Comparison of ENCODE assay signal across 20 mouse cellular contexts in genomic region chr3:129488774-129489173, GRCm38 (mm10). TPM values are rescaled to one million over a fixed set of nuclear protein-coding genes. Genes with fewer than 3 reads are reported as not detected.
DNase-seq lines count a peak whose midpoint lies in the region; ATAC-seq and TF ChIP-seq lines count a peak whose summit lies in the region.
"Had no signal": no experiment of that assay in that cellular context is flagged by ENCODE, and none has a peak within 500 bp of the region (broad histone marks: within the 10 kb centered on the region; RNA-seq: fewer than 3 reads in every experiment).

No protein-coding gene starts in this region.

- no peaks in the 10 kb centered on the region for H3K36me3 ChIP-seq in CH12.LX (replicated peaks in 1 of 2; ENCODE audit: control insufficient read depth in 1 of 2, insufficient read depth in 1 of 2, low read length in 1 of 2)
- no peaks in the 10 kb centered on the region for H3K36me3 ChIP-seq in midbrain, embryonic 15.5 days (replicated peaks)
- H3K36me3 ChIP-seq: embryonic facial prominence, embryonic 12.5 days; forebrain, embryonic 12.5 days; heart, embryonic 13.5 days; hindbrain, embryonic 13.5 days had no signal

- no peak overlapping the region for H3K4me3 ChIP-seq in CH12.LX (replicated peaks in 1 of 3; ENCODE audit: low read depth in 2 of 3, low read length in 2 of 3, poor library complexity in 1 of 3)
- no peak overlapping the region for H3K4me3 ChIP-seq in midbrain, embryonic 15.5 days
- H3K4me3 ChIP-seq: embryonic facial prominence, embryonic 12.5 days; forebrain, embryonic 12.5 days; heart, embryonic 13.5 days; hindbrain, embryonic 13.5 days had no signal

- no peaks in the 10 kb centered on the region for H3K9me3 ChIP-seq in CH12.LX (replicated peaks; ENCODE audit: low read length)
- no peaks in the 10 kb centered on the region for H3K9me3 ChIP-seq in midbrain, embryonic 15.5 days
- H3K9me3 ChIP-seq: embryonic facial prominence, embryonic 12.5 days; forebrain, embryonic 12.5 days; heart, embryonic 13.5 days; hindbrain, embryonic 13.5 days had no signal

- WGBS in midbrain, embryonic 15.5 days: 90% methylated on average over 4 of the region's 4 CpGs

- peak overlapping the region; percentile 32; the same call in 1 of the 2 replicates for H3K4me2 ChIP-seq in CH12.LX (ENCODE audit: insufficient read depth, low read depth, poor library complexity, severe bottlenecking)
- H3K4me2 ChIP-seq in midbrain, embryonic 15.5 days: no peak overlapping the region
- H3K4me2 ChIP-seq: embryonic facial prominence, embryonic 12.5 days; forebrain, embryonic 12.5 days; heart, embryonic 13.5 days; hindbrain, embryonic 13.5 days had no signal

- H3K9ac ChIP-seq in CH12.LX (ENCODE audit: insufficient read depth, low read depth): no peak overlapping the region
- no peak overlapping the region for H3K9ac ChIP-seq in midbrain, embryonic 15.5 days
- H3K9ac ChIP-seq: embryonic facial prominence, embryonic 12.5 days; forebrain, embryonic 12.5 days; heart, embryonic 13.5 days; hindbrain, embryonic 13.5 days had no signal

- peak; percentile 52 for ATAC-seq in megakaryocyte, adult 5-6 weeks (ENCODE audit: poor library complexity, severe bottlenecking)
- no peak for ATAC-seq in midbrain, embryonic 15.5 days (replicated peaks)
- ATAC-seq: activated CD4-positive, CD25-positive, alpha-beta regulatory T cell, adult 4 months; forebrain, embryonic 16.5 days; hindbrain, postnatal 0 days; Patski had no signal

- peak; percentile 87 for TF ChIP-seq EP300 in CH12.LX (IDR thresholded peaks at IDR 0.05; ENCODE audit: low read length)

- intact Hi-C loops in heart, postnatal 10 days (cut with DNase I): no loop called here

- in situ Hi-C loops in CH12.LX (cut with MboI; ENCODE audit: low pct_ligation_motif_present, low pct_unique_long_range_greater_than_20kb, low sequenced_read_pairs): no loop called here

- TF ChIP-seq RAD21 in CH12.LX (IDR thresholded peaks at IDR 0.05; ENCODE audit: low read depth, low read length): no peak

- dilution Hi-C loops in CH12.LX (cut with MboI; ENCODE audit: extremely low pct_ligation_motif_present, extremely low pct_unique_long_range_greater_than_20kb, low sequenced_read_pairs): no loop called here

- DNase-seq in CH12.LX (ENCODE audit: extremely low read depth): peak; percentile 67
- peak; percentile 11 to 14 for DNase-seq in spleen, adult 18-20 months
- DNase-seq in urinary bladder, postnatal 4 days (ENCODE audit: low spot score in 2 of 2): no peak
- DNase-seq in heart, postnatal 10 days: no peak
- DNase-seq in frontal cortex, adult 2 months (ENCODE audit: extremely low spot score in 1 of 2, low spot score in 1 of 2): no peak
- DNase-seq: adrenal gland, postnatal 14 days; cerebellum, adult 8-10 months; cerebellum, postnatal 14 days; gastrocnemius, postnatal 25 days; heart, adult 11 months had no signal

- no peaks in the 10 kb centered on the region for H3K79me2 ChIP-seq in CH12.LX (replicated peaks; ENCODE audit: control insufficient read depth, extremely low read depth, insufficient read depth, poor library complexity, severe bottlenecking)

- no peak for TF ChIP-seq CTCF in CH12.LX (conservative IDR thresholded peaks at IDR 0.05 in 1 of 2, IDR thresholded peaks at IDR 0.05 in 1 of 2; ENCODE audit: low read depth in 2 of 2, low read length in 2 of 2)

- TF ChIP-seq POLR2A in CH12.LX (IDR thresholded peaks at IDR 0.05; ENCODE audit: low read depth, low read length): no peak

- H3K4me1 ChIP-seq in CH12.LX (ENCODE audit: control insufficient read depth in 1 of 2, insufficient read depth in 2 of 2): peaks cover 14 to 21% of the 10 kb centered on the region in 2 experiments
- H3K4me1 ChIP-seq in midbrain, embryonic 15.5 days: no peaks in the 10 kb centered on the region
- H3K4me1 ChIP-seq: embryonic facial prominence, embryonic 12.5 days; forebrain, embryonic 12.5 days; heart, embryonic 13.5 days; hindbrain, embryonic 13.5 days had no signal

- H3K27ac ChIP-seq in CH12.LX (ENCODE audit: insufficient read depth, low read depth): no peak overlapping the region
- H3K27ac ChIP-seq in midbrain, embryonic 15.5 days: no peak overlapping the region
- H3K27ac ChIP-seq: embryonic facial prominence, embryonic 12.5 days; forebrain, embryonic 12.5 days; heart, embryonic 13.5 days; hindbrain, embryonic 13.5 days; hindbrain, postnatal 0 days had no signal

- H3K27me3 ChIP-seq in CH12.LX (replicated peaks): no peaks in the 10 kb centered on the region
- H3K27me3 ChIP-seq in midbrain, embryonic 15.5 days (replicated peaks): no peaks in the 10 kb centered on the region
- H3K27me3 ChIP-seq: embryonic facial prominence, embryonic 12.5 days; forebrain, embryonic 12.5 days; heart, embryonic 13.5 days; hindbrain, embryonic 13.5 days had no signal

TF ChIP-seq in CH12.LX, 34 proteins besides CTCF, POLR2A, EP300 and RAD21:
- TF ChIP-seq HCFC1 (IDR thresholded peaks at IDR 0.05; ENCODE audit: low read depth, low read length) (no peak), NELFE (IDR thresholded peaks at IDR 0.05; ENCODE audit: low read depth, low read length) (no peak), TBP (conservative IDR thresholded peaks at IDR 0.05; ENCODE audit: low read depth, low read length) (no peak), KAT2A (IDR thresholded peaks at IDR 0.05; ENCODE audit: insufficient replicate concordance, low read length) (no peak), IRF4 (IDR thresholded peaks at IDR 0.05; ENCODE audit: low read depth, low read length) (peak; percentile 82), PAX5 (IDR thresholded peaks at IDR 0.05; ENCODE audit: low read length) (no peak), BHLHE40 (IDR thresholded peaks at IDR 0.05; ENCODE audit: low read depth, low read length) (peak; percentile 43; the same call in 1 of the 2 replicates), MYC (IDR thresholded peaks at IDR 0.05; ENCODE audit: low read depth, low read length) (0 out of 2 replicates have a peak, but pooled peaks have one; percentile 60), UBTF (IDR thresholded peaks at IDR 0.05; ENCODE audit: low read depth, low read length) (no peak), SIN3A (IDR thresholded peaks at IDR 0.05; ENCODE audit: low read length) (0 out of 2 replicates have a peak, but pooled peaks have one; percentile 42), GABPA (IDR thresholded peaks at IDR 0.05; ENCODE audit: insufficient replicate concordance, low read depth, low read length) (no peak), MAX (IDR thresholded peaks at IDR 0.05; ENCODE audit: low read length) (peak; percentile 23; the same call in 1 of the 2 replicates), TCF12 (IDR thresholded peaks at IDR 0.05; ENCODE audit: low read depth, low read length) (peak; percentile 95), CHD1 (IDR thresholded peaks at IDR 0.05; ENCODE audit: low read depth, low read length) (no peak), ZKSCAN1 (IDR thresholded peaks at IDR 0.05; ENCODE audit: borderline replicate concordance, low read depth, low read length) (no peak), ZC3H11A (IDR thresholded peaks at IDR 0.05; ENCODE audit: low read depth, low read length) (no peak), ELF1 (IDR thresholded peaks at IDR 0.05; ENCODE audit: low read depth, low read length) (no peak), JUND (conservative IDR thresholded peaks at IDR 0.05; ENCODE audit: low read depth, low read length) (no peak), JUN (IDR thresholded peaks at IDR 0.05; ENCODE audit: insufficient read depth, low read depth, low read length) (no peak), MXI1 (IDR thresholded peaks at IDR 0.05; ENCODE audit: low read depth, low read length) (no peak), MEF2A (IDR thresholded peaks at IDR 0.05; ENCODE audit: borderline replicate concordance, low read depth, low read length) (peak; percentile 34; the same call in 1 of the 2 replicates), ETS1 (conservative IDR thresholded peaks at IDR 0.05; ENCODE audit: low read depth, low read length) (peak; percentile 51), USF1 (IDR thresholded peaks at IDR 0.05; ENCODE audit: low read depth, low read length) (no peak)

RNA-seq across cellular contexts. Expression of gene Elovl6, which starts 43.4 kb away (rescaled TPM):
- total RNA-seq in CH12.LX (2012; rRNA removed) (1.7 and 2.1 TPM in 2 replicates), CH12.LX (2014; rRNA removed) (6.1 and 6.8 TPM in 2 replicates)
- polyA plus RNA-seq in CH12.LX (2012; ENCODE audit: insufficient read length, low read depth): 4.7 and 6.0 TPM in 2 replicates
- 11.8 and 13.7 TPM in 2 replicates for total RNA-seq in megakaryocyte, adult 5-6 weeks (2015)
- total RNA-seq in megakaryocyte, adult 5-6 weeks (2017): 9.5 and 10.6 TPM in 2 replicates
- 37.5 and 38.6 TPM in 2 replicates for polyA plus RNA-seq in midbrain, embryonic 15.5 days (2015; fragmentation: Nextera tagmentation; extraction: Ambion mirVana)
- 1 to 10 TPM; 3.3 to 8.1 TPM for total RNA-seq in heart, postnatal 10 days (2021)
- 27.4 and 28.1 TPM in 2 replicates for polyA plus RNA-seq in frontal cortex, adult 2 months (2012; rRNA removed)

Comparison
In these comparisons a context has a peak if more than half of its experiments do, and no peak if none do; other contexts are left out.
1. DNase-seq: peak in CH12.LX (single experiment) and spleen, adult 18-20 months (2 of 2); none in urinary bladder, postnatal 4 days (0 of 2), heart, postnatal 10 days (0 of 2) and frontal cortex, adult 2 months (0 of 2).